Mouse (Mus musculus): ENCODE results near the gene Mfsd9.

GRCm38 (mm10) chr1:40824517-40824916 is 34.0 kb upstream of the Mfsd9 start:
- no peak for TF ChIP-seq CTCF (IDR thresholded peaks at IDR 0.05; ENCODE audit: control insufficient read depth, insufficient read depth, insufficient read length)
- no peak for TF ChIP-seq CEBPB (IDR thresholded peaks at IDR 0.05; ENCODE audit: low read depth)
- no peak for TF ChIP-seq FOSL1 (IDR thresholded peaks at IDR 0.05; ENCODE audit: insufficient read depth, low read length, poor library complexity, severe bottlenecking)
- TF ChIP-seq USF1 (IDR thresholded peaks at IDR 0.05; ENCODE audit: low read depth): no peak
- TF ChIP-seq MAX (IDR thresholded peaks at IDR 0.05): no peak
